Mouse (Mus musculus) Muller cell, postnatal 12 days (primary cell): ENCODE measurements around the gene Lrrtm3.

Experiments
- DNase-seq: peaks from one replicate; pipeline ENCODE4 v3.0.0-alpha.2; 2015; ENCODE audit errors: inconsistent ontology term

Lrrtm3 gene

DNA sequence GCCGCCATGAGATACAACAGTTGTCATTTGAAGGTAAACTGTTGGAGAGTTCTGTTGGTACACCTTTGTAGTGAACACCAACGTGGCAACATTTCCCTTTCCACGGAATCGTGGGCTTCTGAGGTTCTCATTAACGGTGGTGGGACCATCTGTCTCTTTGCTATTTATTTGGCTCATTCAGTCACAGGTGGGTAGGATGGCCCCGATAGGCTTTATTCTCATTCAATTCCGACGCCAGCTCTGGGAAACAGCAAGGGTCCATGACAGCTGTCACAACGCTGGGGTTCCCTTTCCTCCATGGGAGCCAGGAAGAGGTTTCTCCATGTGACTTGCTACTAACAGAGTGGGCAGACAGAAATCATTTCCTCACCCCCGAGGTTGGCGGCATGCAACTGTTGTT lies 48.2 kb downstream of the Lrrtm3 start:
- DNase-seq, result no peak

DNA sequence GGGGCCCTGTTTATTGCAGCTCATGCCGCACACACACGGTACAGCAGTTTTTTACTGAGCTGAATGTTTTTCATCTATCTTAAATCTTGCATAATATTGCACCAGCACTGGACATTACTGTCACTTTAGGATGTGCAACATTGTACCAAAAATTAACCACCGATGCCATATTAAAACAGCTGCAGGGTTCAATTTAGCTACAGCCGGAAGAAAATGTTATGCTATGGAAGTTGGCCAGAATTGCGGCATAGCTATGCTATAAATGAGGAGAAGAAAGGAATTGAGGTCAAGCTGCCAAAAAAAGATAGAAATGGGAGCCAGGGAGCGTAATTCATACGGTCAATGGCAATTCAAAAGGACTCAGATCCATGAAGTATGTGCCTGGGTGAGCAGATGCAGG lies 48.9 kb downstream of the Lrrtm3 start:
- peak; percentile 39 for DNase-seq

DNA sequence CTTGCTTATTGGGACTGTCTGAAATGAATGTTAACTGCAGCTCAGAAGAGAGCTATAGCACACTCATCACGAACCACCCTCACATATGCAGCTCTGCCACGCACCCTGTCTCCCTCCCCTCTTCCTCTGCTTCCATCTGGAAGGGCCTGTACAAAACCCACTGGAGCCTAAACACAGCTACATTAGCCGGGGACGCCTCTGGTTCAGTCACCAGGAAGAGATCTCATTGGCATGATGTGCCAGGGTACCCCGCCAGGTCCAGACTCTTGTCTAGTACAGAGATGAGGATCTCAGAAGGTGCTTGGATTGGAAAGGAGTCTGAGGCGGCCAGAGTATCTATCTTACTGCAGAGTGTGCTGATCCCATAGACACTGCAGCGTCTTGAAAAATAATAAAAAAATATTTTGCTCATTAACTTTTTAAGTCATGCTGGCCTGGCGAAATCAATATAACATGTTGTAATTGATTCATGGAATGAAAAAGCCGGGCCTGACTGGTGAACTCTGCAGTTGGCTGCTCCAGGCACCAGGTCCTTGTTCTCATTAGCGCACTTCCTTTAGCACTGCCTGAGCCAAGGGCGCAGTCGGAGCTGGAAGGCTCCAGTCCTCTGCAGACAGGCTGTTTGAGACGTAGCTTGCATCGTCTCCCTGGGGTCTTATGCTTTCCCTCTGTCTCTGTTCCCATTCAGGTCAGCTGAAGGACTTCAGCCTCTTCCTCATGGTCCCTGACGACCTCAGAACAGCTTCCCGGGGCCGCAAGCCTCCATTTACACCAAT lies 50.1 kb downstream of the Lrrtm3 start:
- DNase-seq, result peak; percentile 55

DNA sequence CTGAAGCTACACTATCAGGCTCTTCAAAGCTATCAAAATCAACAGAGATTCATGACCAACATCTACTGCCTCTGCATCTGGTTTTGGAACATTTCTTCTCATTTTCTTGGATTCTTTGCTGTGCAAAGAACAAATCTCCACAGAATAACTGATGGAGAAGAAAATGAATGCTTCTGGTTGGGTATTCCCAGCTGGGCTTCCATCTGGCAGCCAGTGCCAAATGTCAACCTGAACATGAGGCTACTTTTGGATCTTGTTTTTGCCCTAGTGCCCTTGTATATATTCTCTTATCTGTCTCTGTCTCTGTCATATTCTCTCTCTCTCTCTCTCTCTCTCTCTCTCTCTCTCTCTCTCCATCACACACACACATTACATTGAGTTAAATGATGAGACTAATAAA lies 59.2 kb downstream of the Lrrtm3 start:
- no peak for DNase-seq

DNA sequence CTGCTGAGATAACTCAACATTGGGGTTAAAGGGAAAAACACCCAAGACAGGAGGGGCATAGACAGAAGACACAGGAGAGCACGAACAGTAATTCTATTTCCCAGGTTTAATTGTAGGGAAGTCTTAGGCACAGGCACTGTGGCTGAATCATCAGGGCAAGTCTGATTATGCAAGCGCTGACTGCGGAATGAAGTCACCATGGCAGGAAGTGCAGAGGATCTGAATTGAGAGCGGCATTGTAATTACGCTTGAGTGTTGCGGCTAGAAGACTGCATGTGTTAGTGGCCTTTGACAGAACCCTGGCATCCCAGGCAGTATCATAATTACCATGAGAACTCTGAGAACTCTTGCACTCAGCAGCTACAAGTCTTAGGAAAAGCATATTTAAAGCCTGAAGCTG lies 66.7 kb downstream of the Lrrtm3 start:
- DNase-seq, result peak; percentile 28

DNA sequence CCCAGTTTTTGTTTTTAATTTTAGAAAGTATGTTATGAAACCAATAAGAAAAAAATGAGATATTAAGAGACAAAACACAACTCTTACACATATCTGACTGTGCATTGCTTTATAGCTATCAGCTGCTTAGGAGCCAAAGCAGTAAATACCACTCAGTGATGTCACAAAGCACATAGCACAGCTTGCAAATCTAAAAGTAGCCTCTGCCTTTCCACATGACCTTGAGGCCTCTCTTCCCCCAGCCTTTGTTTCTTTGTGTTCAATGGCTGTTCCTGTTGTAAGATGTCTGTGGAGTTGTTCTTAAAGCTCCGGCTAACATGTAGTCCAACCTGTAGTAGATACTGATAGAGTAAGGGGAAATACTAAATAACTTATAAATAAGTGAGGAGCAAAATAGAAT lies 69.7 kb downstream of the Lrrtm3 start:
- no peak for DNase-seq

DNA sequence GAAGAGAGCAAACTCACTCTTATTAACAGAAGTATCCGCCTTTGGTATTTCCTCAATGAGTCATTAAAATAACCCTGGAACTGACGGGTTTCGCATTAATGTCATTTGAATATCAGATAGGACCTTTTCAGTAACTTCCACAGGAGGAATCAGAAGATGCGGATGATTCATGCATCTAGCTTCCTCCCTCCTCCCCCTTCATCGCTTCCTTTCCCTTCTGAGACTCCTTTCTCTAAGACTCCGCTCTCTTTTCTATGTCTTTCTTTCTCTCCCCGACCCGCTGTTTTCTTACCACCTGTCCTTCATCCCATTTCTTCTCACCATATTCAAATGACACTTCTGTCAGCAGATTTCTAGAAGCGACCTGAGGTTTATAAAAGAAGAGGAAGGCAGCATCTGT lies 88.1 kb downstream of the Lrrtm3 start:
- no peak for DNase-seq

DNA sequence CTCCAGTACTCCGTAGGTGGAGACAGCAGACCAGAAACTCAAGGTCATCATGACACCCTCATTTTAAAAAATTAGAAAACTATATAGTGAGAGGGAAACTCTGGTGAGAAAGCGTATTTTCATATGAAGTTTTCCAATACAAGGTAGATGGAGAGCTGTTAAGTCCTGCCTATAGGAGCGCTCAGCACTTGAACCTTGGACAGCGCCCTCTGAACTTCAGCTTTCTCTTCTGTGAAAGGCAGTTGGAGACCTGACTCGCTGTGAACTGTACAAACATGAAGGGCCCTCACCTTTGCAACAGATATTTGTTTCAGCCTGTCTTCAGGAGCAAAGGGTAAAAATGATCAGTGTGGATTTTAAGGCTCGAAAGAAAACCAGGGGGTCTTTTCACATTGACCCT lies 88.5 kb downstream of the Lrrtm3 start:
- DNase-seq, result no peak

DNA sequence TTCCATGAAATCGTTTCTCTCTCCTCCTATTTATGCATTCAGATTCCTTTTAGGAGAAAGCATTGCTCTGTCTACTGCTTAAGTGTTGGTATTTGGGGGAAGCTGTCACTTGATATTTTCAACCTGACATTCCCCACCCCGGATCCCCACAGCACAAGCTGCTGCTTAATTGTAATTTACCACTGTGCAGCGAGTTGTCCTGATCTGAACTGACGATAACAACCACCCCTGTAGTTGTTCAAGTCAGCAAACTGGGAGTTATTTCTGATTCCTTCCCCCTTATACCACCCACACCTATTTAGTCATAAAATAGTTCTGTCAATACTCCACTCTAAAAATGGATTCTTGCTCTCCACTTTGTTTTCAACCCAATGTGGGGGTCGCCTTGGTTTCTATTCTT lies 95.8 kb downstream of the Lrrtm3 start:
- DNase-seq, result no peak

DNA sequence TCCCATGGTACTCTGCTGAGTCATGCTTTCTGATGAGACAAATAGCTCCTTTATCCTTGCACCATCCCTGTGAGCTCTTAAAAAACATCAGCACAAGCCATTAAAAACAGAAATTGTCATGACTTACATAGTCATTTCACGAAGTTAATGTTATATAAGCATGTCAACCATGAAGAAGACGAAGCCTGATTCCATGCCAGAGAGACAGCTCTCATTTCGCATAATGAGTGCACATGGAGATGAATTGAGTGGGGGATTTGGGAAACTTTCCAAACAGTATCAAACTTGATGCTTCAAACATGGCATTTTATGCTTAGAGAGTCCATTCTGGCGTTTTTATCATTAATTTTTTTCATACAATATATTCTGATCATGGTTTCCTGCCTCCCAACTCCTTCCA lies 104.5 kb downstream of the Lrrtm3 start:
- no peak for DNase-seq

DNA sequence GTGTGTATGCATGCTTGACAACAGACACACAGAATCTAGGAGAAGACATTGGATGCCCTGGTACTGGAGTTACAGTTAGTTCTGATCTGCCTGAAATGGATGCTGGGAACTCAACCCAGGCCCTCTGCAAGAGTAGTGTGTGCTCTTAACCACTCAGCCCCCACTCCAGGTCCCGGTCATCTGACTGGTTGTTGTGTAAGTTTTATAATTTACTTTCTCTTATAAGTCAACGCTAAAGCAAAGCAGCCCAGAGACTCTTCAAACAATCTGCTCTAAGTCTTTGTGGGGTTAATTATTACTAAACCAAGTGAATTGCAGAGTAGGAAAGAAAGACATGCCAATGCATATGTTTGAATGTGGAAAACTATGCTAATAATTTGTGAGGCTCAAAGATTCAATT lies 110.7 kb downstream of the Lrrtm3 start:
- DNase-seq, result no peak

DNA sequence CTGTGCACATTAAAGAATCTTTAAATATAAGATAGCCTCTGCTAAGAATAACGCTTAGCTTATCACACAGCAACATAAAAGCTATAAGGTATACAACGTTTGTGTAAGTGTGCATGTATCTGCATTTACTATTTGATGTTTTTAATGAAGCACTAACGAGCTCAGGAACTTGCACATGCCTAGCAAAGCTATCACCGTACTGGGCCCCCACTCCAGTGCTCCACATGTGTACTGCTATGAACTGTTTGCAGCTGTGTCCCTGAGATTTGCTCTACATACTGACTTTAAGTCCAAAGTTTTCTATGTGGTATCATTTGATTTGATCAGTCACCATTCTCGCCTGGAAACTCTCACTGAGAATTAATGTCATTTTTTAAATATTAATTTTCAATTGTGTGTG lies 111.1 kb downstream of the Lrrtm3 start:
- no peak for DNase-seq

DNA sequence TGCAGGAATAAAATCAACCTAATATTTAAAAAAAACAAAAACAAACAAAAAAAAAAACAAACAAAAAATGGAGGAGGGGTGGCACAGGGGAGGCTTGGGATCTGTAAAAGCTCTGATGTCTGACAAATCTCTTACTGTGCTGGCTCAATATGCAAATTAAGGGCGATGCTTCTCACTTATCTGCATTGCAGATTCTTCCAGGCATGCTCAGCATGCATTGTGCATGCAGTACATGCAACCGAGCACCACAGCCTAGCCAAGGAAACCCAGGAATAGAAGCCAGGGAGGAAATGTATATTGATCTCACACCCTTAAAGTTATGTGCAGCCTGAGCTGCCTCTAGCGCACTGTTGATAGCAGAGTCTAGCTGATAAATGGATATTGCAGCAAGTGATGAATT lies 111.5 kb downstream of the Lrrtm3 start:
- DNase-seq, result no peak

DNA sequence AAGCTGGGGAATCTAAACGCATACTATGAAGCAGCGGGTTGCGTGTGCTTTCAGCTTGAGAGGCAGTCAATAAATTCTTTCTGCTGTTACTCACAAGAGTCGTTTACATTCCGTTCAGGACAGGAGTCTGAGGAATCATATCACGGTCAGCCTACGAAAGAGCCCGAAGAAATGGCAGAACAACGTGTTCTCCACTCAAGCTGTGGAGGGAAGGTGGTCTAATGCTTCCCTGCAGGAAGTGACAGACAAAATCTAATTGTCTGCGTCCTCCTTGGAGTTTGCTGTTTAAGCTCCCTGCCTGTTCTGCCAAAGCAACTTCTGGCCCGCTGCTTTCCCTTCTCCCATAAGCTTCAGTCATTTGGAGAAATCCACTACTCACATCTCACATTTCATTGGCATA lies 112.0 kb downstream of the Lrrtm3 start:
- DNase-seq, result peak; percentile 22

DNA sequence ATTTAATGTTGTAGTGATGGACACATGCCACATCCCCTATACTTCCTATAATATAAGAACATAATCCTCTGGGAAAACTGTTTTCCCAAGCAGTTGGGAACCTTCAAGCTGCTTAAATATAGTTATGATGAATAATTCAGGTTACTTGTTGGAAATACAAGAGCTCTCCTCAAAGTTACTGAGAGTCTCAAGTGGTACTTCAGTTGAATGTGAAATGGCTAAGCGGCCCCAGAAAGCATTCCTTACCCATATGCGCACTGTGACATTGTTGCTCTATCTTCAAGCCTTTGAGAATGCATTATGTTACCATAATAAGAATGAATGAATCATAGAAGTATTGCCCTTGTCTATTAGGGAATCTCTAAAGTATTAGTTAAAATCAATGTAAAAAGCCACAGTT lies 117.8 kb downstream of the Lrrtm3 start:
- DNase-seq, result no peak

DNA sequence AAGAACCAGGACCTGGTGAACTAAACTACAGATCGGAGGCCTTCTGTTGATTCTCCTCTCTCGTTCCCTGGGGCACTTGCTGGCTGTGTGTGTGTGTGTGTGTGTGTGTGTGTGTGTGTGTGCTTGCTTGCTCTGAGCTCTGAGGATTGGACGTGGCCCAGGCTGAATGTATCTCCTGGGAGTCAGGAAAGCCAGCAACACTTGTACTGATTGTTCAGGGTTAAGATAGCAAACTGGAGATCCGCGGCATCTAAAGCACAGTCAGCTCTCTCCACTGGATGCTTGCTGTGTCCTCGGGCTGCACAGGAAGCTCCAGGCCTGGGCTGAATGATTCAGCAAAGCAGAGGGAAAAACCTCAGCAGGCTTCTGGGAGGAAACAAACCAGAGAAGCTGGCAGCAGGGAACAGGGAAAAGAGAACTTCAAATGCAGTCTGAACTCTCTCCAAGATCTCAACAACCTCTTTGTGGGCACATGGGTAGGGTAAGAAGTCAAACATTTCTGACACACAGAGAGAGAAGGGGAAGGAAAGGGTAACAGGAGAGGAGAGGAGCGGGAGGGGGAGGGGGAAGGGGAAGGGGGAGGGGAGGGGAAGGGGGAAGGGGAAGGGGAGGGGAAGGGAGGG lies 135.7 kb downstream of the Lrrtm3 start:
- DNase-seq, result peak; percentile 22

DNA sequence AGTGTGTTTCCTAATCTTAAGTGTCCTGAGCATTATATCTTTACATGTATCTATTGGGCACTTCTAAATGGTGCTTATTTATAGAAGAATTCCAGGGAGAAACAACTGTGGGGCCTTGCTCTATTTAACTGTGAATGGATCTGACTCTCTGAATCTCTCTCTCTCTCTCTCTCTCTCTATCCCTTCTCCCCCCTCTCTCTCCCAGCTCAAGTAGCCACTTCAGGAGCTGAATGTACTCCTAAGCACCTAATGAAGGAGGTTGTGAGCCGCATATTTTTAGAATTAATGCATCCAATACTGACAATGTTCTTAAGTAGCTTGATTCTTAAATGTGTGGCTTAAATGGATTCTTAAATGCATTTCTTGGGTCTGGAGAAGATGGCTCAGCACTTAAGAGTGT lies 138.6 kb downstream of the Lrrtm3 start:
- DNase-seq, result no peak

DNA sequence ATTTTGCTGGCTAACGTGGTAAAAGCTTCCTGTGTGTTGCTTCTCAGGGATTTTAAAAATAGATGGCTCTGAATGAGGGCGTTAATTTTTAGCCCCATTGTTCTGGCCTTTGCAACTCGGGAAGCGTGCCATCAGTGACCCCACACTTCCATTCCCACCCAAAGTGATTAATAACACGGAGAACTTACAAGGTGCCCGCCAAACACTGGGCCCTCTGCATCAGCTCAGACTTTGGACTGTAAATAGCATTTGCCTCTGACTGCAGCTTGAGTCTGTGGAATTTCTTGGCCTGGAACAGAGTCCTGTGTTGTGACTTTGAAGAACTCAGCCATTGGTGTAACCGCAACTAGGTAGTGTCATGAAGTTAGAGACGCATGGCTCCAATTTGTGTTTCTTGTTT lies 139.2 kb downstream of the Lrrtm3 start:
- DNase-seq, result no peak

DNA sequence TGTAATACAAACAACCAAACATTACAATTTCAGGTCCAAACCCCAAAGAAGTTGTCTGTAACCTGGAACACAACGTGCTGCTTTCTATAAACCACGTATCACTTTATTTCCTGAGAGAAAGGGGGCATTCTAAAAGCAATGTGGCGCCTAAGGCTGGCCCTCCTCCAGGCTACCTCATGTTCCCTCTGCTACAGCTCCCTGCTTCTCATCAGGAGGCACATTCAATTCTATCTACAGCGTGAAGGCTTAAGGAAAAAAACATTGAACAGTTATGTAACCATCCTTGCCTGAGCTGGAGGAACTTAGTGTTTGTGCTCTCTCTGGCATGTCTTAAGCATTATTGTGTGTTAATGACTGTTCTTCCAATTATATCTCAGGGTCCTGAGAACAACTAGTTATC lies 142.8 kb downstream of the Lrrtm3 start:
- DNase-seq, result peak; percentile 11

DNA sequence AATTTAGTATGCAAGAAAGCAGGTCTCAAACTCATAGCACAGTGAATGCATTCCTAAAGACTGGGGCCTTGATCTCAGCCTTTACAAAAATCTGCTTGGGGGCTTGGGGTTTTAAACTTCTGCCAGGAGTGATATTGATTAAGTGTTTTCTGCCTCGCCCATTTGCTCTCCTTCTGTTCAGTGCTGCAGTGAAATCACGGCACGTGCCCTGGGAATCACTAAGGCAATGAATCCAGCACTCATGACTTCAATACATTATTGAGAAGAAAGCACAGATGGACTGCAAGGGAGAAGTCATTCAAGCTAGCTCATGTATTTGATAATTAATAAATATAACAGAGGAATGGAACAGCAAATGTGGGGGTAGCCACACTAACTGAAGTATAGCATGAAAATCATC lies 144.5 kb downstream of the Lrrtm3 start:
- no peak for DNase-seq

DNA sequence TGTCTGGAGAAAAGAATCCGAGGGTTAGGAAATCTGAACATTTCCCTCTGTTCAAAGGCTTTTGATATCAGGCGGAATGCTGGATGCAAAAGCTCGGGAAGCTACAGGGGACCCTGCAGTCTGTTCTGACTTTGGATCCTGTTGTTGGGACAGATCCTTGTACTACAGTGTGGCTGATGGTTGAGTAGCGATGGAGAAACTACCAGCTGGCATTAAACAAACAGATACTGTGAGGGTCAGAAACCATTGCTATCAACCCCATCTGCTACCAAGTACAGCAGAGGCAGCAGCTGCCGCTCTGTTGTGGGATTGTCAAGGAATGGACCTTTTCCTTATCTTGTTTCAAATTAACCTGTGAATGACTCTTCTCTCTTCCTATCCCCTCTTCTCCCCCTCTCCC lies 156.1 kb downstream of the Lrrtm3 start:
- DNase-seq, result no peak

DNA sequence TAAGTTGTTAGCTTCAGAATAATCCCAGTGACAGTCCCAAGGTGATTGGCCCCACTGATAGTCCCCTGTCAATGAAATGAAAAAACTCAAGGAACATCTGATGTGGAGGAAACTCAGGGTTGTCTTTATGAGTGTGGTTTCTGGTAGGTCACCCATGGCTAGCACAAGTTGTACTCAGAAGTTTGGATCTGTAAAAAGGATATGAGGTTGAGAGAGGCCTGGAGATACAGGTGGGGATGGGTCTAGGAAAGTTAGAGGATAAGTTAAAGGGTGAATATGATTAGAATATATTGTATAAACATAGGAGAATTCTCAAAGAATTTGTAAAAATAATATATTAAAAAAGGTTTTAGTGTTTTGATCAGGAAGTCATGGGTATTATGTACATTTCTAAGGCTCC lies 162.7 kb downstream of the Lrrtm3 start, which contains the start of gene Gm10118:
TSS of gene Gm10118 (minus strand) at position 101 of the 400 bp plus-strand sequence.
- no peak for DNase-seq

DNA sequence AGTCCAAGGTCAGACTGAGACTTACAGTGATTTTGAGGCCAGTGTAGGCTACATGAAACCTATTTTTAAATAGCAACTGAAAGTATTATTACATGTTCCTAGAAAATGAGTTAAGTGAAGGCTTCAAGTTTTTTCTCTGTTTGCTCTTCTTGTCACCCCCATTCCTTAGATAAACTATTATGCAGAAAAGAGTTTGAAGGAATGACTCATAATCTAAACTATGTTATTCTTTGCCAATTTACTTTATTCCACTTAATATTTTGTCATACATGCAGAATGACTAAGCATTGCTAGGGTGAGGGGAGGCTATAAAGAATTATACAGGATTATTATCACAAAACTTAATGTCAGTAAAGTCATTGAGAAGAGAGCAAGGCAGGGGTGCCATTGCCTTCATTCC lies 181.2 kb downstream of the Lrrtm3 start:
- peak; percentile 7 for DNase-seq

DNA sequence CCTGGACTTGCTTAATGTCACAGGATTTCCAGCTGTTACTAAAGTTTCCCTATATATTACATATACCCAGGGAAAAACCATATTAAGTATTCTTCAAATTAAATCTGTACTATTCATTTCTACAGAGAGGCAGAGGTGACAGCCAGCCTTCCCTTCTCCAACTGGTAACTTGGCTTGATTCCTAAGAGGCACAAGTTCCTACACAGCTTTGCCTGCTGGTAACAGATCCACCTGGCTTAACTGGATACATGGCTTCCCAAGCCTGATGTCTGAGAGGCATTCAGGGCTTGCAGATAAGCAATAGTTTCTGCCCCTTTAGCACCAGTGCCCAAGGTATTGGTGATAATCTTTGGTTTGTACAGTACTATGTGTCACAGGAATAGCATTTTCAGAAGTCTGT lies 190.2 kb downstream of the Lrrtm3 start:
- no peak for DNase-seq
